Mouse (Mus musculus) C2C12 (cell line): ENCODE data around the gene Arhgef10l.

Source experiments
- CTCF ChIP-seq: IDR thresholded peaks from one replicate; pipeline ENCODE4 v1.5.1; 2011; ENCODE audit not compliant: control insufficient read depth, insufficient read depth, insufficient read length
- MAX ChIP-seq: IDR thresholded peaks from one replicate; pipeline ENCODE4 v1.6.1; 2011; ENCODE audit warnings: mild to moderate bottlenecking, control low read depth

- TF ChIP-seq CTCF: peak; percentile 89
- peak; percentile 67 for TF ChIP-seq MAX
These were observed 47.9 kb upstream of the Arhgef10l start for GRCm38 (mm10) chr4:140713480-140714365.
